Mouse (Mus musculus): ENCODE results near the gene Emc10. TPM values are rescaled to one million over a fixed set of nuclear protein-coding genes. Genes with fewer than 3 reads are reported as not detected.

Emc10 gene
- polyA plus RNA-seq, 1 experiment from 2014 or later = 96.9 TPM

DNA sequence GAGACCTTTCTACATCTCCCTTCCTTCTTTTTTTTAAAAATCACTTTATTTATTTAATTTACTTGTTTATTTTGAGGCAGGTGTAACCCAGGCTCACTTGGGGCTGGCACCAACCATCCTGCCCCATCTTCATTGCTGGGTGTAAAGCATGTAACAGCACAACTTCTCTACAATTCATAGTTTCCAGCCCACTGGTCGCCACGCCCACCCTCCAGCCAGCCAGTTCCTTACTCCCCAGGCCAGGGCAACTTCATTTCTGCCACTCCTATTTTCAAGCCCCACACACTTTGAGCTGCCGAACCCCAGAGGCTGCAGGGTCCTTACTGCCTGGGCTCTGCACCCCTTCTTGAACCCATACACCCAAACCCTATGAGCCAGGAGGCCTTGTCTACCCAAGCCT lies 24.7 kb upstream of the Emc10 start:
- Histone ChIP-seq H3K4me1 (peaks cover 21% of the 10 kb centered on the region), H3K9me3 (no peaks in the 10 kb centered on the region), H3K4me3 (peak overlapping the region; percentile 40; the same call in 1 of the 2 replicates), H3K36me3 (replicated peaks) (no peaks in the 10 kb centered on the region), H3K27me3 (ENCODE audit: poor library complexity, severe bottlenecking) (peaks cover 55% of the 10 kb centered on the region), H3K27ac (no peak overlapping the region)
- DNase-seq (ENCODE audit: extremely low spot score, low spot score) = no peak
- 69% methylated on average over 3 of the region's 3 CpGs for WGBS

DNA sequence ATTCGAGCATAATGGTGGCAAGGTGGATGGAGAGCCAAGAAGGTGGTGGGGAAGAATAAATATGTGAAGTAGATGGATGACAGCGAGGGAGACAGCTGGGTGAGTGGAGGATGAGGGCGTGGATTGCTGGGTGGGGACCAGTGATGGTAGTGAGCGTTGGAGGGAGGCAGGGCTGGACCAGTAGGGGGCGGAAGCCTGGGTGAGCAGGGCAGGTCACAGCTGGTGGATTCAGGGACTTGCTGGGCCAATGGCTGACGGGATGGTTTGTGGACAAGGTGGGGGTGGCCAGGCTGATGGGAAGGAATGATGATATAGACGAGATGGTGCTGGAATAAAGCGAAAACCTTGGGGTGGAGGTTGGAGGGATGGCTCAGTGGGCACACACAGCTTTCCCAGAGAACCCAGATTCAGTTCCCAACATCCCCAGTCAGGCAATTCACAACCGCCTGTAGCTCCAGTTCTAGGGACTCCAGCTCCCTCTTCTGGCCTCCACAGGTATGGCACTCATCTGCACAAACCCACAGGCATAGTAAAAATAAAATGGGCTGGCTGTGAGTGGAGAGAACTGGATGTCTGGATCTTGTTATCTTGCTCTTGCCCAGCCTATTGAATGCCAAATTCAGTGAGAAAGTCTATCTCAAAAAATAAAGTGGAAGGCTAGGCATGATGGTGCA lies 23.0 kb upstream of the Emc10 start:
- Histone ChIP-seq H3K4me3 (no peak overlapping the region), H3K9me3 (no peaks in the 10 kb centered on the region), H3K4me1 (peaks cover 7% of the 10 kb centered on the region), H3K27ac (no peak overlapping the region), H3K27me3 (ENCODE audit: poor library complexity, severe bottlenecking) (peaks cover 39% of the 10 kb centered on the region), H3K36me3 (replicated peaks) (no peaks in the 10 kb centered on the region)
- WGBS = 77% methylated on average over 9 of the region's 9 CpGs
- no peak for DNase-seq (ENCODE audit: extremely low spot score, low spot score)

DNA sequence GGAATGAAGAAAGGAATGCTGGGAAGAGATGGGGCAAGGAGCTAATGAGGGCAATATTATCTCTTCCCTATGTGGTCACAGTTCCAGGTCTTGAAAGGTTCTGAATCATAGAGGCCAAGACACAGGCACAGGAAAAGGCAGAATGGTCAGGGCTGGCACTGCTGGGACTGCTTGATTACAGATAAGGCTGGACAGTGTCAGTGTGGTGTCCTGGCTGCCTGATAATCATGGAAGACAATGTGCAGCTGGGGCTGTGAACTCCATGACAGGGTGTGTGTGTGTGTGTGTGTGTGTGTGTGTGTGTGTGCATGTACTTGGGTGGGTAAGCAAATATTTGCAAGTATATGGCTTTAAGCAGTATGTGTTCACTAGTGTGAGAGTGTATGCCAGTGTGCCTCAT lies 11.2 kb upstream of the Emc10 start:
- no peak overlapping the region for H3K4me3 ChIP-seq
- H3K4me1 ChIP-seq = no peaks in the 10 kb centered on the region

DNA sequence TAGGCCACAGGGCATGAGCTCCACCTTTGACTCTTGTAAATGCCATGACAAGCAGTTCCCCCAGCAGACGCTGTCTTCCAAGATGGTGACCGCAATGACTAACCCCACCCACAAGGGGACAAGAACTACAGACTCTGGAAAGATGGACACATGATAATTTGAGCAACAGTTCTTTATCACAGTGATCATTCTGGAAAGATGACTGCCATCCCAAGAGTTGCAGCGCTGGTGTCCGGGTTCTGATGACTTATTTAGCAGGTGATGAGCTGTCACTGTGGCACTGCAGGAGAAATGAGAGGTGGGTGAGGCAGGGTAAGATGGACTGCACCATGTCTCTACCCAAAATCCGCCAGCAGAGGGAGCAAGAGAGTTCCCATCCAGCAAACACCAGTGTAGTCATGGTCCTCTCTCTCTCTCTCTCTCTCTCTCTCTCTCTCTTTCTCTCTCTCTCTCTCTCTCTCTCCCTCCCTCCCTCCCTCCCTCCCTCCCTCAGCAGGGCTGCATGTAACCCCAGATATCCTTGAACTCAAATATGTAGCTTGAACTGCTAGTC lies 5.3 kb upstream of the Emc10 start:
- peak; percentile 70 for DNase-seq (ENCODE audit: extremely low spot score, low spot score)
- no peaks in the 10 kb centered on the region for H3K9me3 ChIP-seq
- H3K27me3 ChIP-seq (ENCODE audit: poor library complexity, severe bottlenecking) = peaks cover 19% of the 10 kb centered on the region; the same call in 1 of the 2 replicates
- H3K4me3 ChIP-seq = no peak overlapping the region
- H3K36me3 ChIP-seq (replicated peaks) = 0 out of 2 replicates have a peak, but pooled peaks cover 4% of the 10 kb centered on the region
- H3K4me1 ChIP-seq = peaks cover 10% of the 10 kb centered on the region
- 39% methylated on average over 5 of the region's 5 CpGs for WGBS
- no peak overlapping the region for H3K27ac ChIP-seq

More for the DNA sequence above, 11.2 kb upstream of the Emc10 start:
- Histone ChIP-seq H3K36me3 (replicated peaks) (no peaks in the 10 kb centered on the region), H3K27me3 (ENCODE audit: poor library complexity, severe bottlenecking) (peaks cover 24% of the 10 kb centered on the region; the same call in 1 of the 2 replicates), H3K9me3 (peaks cover 3% of the 10 kb centered on the region; the same call in 1 of the 2 replicates), H3K27ac (no peak overlapping the region)
- no peak for DNase-seq (ENCODE audit: extremely low spot score, low spot score)

DNA sequence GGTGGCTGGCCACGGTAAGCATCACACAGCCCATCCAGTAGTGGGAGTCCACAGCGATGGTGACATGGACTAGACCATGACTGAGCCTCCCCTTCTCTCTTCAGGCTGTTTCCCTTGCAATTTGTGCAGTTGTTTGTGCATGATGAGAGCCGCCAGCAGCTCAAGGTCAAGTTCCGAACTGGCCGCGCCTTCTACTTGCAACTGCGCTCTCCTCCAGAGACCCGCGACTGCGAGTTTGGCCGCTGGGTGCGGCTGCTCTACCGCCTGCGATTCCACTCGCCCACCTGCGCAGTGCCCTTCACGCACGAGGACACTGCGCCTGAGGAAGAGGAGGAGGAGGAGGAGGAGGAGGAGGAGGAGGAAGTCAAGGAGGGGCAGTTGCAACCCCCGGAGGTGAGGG lies 3.7 kb upstream of the Emc10 start:
- WGBS = 63% methylated on average over 20 of the region's 20 CpGs
- Histone ChIP-seq H3K9me3 (no peaks in the 10 kb centered on the region), H3K27me3 (ENCODE audit: poor library complexity, severe bottlenecking) (peaks cover 19% of the 10 kb centered on the region; the same call in 1 of the 2 replicates), H3K36me3 (replicated peaks) (0 out of 2 replicates have a peak, but pooled peaks cover 4% of the 10 kb centered on the region), H3K27ac (no peak overlapping the region), H3K4me3 (no peak overlapping the region), H3K4me1 (peaks cover 20% of the 10 kb centered on the region)
- no peak for DNase-seq (ENCODE audit: extremely low spot score, low spot score)

DNA sequence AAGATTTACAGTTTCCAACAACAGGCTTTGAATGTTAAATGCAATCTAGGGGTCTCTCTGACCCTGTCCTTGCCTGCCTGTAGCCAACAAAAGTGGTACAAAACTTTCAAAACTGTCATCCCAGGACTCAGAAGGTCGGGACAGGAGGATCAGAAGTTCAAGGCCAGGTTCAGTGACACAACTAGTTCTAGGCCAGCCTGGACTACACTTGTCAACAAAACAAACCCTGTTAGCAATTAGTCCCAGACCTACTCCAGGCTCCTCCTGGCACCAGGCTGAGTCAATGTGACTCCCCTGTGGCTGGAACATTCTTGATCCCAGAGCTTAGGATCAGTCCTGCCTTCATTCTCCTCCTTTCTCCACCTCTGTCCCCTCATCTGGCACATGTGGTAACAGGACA lies 2.6 kb upstream of the Emc10 start:
- DNase-seq (ENCODE audit: extremely low spot score, low spot score) = no peak
- 74% methylated on average over 1 of the region's 1 CpGs for WGBS
- no peaks in the 10 kb centered on the region for H3K9me3 ChIP-seq
- H3K27ac ChIP-seq = no peak overlapping the region
- no peak overlapping the region for H3K4me3 ChIP-seq
- peaks cover 19% of the 10 kb centered on the region; the same call in 1 of the 2 replicates for H3K27me3 ChIP-seq (ENCODE audit: poor library complexity, severe bottlenecking)
- H3K36me3 ChIP-seq (replicated peaks) = peaks cover 13% of the 10 kb centered on the region
- peaks cover 26% of the 10 kb centered on the region for H3K4me1 ChIP-seq

DNA sequence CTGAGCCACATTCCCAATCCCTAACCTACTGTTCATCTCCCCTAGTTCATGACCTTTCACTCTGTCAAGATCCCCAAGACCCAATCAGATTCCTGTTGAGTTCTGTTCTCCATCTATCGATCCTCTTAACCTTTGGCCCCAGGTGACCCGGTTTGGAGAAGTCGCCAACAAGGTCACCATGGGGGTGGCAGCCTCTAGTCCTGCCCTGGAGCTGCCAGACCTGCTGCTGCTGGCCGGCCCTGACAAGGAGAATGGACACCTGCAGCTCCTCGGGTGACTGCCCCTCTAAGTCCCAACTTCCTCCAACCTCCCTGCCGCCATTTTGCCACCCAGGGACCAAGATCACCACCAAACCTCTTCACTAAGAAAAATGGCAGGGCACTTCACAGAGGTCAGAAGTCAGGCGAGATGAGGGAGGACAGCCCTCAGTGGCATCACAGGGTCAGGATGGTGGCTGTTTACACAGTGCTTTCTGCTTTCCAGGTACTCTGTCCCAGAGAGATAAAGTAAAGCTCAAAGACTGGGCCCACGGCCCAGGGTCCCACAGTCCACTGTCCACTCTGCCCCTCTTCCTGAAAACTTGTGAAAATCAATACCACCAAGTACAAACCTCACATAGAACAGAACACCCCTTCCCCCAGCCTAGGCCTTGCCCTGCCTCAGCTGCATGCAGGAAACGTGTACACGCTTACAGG lies 1.2 kb upstream of the Emc10 start:
- Histone ChIP-seq H3K27ac (peak overlapping the region; percentile 98), H3K9me3 (no peaks in the 10 kb centered on the region), H3K27me3 (ENCODE audit: poor library complexity, severe bottlenecking) (peaks cover 19% of the 10 kb centered on the region; the same call in 1 of the 2 replicates), H3K4me1 (peaks cover 26% of the 10 kb centered on the region), H3K36me3 (replicated peaks) (peaks cover 27% of the 10 kb centered on the region), H3K4me3 (peak overlapping the region; percentile 76)
- DNase-seq (ENCODE audit: extremely low spot score, low spot score) = no peak
- 85% methylated on average over 10 of the region's 10 CpGs for WGBS

DNA sequence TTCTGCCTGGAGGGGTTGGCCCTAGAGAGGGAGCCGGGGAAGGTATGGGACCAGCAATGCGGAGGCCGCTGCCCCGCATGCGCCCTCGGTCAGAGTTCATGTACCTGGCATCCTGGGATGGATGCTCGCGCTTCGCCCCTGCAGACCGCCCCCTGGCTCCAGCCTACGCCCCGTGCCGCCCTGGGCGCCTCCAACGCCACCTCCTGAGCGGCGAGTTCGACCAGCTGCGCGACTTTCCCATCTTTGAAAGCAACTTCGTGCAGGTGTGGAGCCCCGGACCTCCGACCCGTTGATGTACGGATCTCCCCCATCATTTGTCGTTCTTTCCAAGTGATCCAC lies 411 bp upstream of the Emc10 start:
- Histone ChIP-seq H3K36me3 (replicated peaks) (peaks cover 35% of the 10 kb centered on the region), H3K9me3 (no peaks in the 10 kb centered on the region), H3K27ac (peak overlapping the region; percentile 98), H3K27me3 (ENCODE audit: poor library complexity, severe bottlenecking) (peaks cover 19% of the 10 kb centered on the region; the same call in 1 of the 2 replicates), H3K4me3 (peak overlapping the region; percentile 76), H3K4me1 (peaks cover 26% of the 10 kb centered on the region)
- no peak for DNase-seq (ENCODE audit: extremely low spot score, low spot score)
- WGBS = under 1% methylated on average over 26 of the region's 26 CpGs

DNA sequence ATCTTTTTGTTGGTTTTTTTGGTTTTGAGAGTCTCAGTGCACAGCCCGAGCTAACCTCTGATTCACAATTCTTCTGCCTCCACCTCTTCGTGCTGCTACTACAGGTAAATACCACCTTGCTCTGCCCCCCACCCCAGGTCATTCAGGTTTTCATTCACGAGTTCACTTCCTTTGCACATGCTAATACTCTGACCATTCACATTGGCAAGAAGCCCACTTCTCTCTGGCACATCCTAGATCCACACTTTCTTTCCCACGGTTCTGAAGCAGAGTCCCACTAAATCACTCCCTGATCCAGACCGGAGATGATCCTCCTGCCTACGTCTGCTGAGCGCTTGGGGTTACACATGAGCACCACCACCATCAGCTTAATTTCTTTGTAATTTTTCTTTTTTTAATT lies 1.2 kb downstream of the Emc10 start:
- Histone ChIP-seq H3K27me3 (ENCODE audit: poor library complexity, severe bottlenecking) (peaks cover 12% of the 10 kb centered on the region; the same call in 1 of the 2 replicates), H3K27ac (peak overlapping the region; percentile 98), H3K36me3 (replicated peaks) (peaks cover 51% of the 10 kb centered on the region), H3K4me3 (peak overlapping the region; percentile 76), H3K4me1 (peaks cover 26% of the 10 kb centered on the region), H3K9me3 (no peaks in the 10 kb centered on the region)
- WGBS = 89% methylated on average over 7 of the region's 7 CpGs
- DNase-seq (ENCODE audit: extremely low spot score, low spot score) = no peak

DNA sequence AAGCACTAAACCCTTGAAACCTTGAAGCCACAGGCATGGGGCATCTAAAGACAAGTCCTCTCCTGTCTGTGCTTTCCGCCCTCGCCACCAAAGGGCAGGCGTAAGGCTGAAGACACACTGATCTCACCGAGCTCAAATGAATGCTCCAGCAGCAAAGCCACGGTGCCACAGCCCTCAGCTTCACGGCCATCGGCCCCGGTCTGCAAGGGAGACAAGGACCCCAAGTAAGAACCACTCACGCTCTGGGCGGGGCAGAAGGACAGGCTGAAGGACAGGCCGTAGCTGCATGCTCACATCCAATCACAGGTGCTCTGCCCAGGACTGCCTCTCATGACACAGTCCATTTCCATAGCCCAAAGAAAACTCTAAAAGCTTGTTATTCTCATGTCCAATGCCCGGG lies 1.6 kb downstream of the Emc10 start:
- Histone ChIP-seq H3K4me1 (peaks cover 26% of the 10 kb centered on the region), H3K9me3 (no peaks in the 10 kb centered on the region), H3K4me3 (peak overlapping the region; percentile 76; the same call in 1 of the 2 replicates), H3K27me3 (ENCODE audit: poor library complexity, severe bottlenecking) (peaks cover 9% of the 10 kb centered on the region; the same call in 1 of the 2 replicates), H3K36me3 (replicated peaks) (peaks cover 55% of the 10 kb centered on the region), H3K27ac (no peak overlapping the region)
- no peak for DNase-seq (ENCODE audit: extremely low spot score, low spot score)
- 96% methylated on average over 12 of the region's 12 CpGs for WGBS

DNA sequence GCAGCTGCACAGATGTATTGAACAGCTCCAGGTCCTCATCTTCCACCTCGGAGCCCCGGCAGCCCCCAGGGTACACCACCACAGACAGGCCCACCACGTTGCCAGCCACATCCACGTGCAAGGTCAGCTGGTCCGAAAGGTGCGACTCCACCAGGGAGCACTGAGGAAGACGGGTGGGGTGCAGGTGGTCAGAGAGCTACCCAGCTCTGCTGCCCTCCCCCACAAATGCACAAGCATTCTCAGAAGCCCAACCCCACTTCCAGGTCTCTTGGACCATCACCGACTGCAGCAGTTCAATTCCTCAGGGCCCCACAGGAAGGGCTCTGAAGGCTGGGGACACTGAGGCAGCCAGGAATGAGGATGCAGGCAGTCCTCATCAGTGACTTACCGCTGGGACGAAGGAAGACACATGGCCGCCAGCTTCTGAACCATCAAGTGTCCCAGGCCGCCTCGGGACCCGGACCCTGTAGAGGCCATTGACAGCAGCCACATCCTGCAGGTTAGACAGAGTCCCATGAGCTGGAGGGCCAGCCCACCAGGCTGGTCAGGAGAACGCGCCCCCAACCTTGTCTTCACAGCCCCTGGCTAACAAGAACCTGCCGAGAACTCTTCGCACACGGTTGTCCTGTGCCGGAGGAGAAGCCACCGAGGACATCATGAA lies 4.0 kb downstream of the Emc10 start:
- Histone ChIP-seq H3K9me3 (no peaks in the 10 kb centered on the region), H3K36me3 (replicated peaks) (peaks cover 66% of the 10 kb centered on the region), H3K4me1 (peaks cover 22% of the 10 kb centered on the region), H3K27ac (no peak overlapping the region), H3K4me3 (no peak overlapping the region), H3K27me3 (ENCODE audit: poor library complexity, severe bottlenecking) (no peaks in the 10 kb centered on the region)
- DNase-seq (ENCODE audit: extremely low spot score, low spot score) = no peak
- 92% methylated on average over 21 of the region's 21 CpGs for WGBS

DNA sequence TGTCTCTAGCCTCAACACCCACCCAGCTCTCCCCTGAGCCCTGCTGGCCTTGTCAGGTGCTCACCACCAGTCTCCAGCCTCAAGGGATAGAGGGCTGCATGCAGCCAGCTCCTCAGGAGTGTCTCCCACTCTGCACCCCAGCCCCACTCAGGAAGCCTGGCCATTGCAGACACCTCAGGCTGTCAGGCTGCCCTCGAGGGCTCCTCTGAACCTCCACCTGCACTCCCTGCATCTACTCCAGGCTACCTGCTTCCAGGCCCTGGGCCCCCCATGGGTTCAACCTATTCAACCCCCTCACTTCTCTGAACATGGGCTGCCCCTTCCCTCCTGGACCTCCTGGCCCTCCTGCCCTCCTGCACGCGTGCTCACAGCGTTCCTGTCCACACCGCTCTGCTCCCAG lies 4.9 kb downstream of the Emc10 start:
- no peaks in the 10 kb centered on the region for H3K27me3 ChIP-seq (ENCODE audit: poor library complexity, severe bottlenecking)
- H3K4me3 ChIP-seq = no peak overlapping the region
- H3K27ac ChIP-seq = no peak overlapping the region
- DNase-seq (ENCODE audit: extremely low spot score, low spot score) = no peak
- peaks cover 66% of the 10 kb centered on the region for H3K36me3 ChIP-seq (replicated peaks)
- peaks cover 24% of the 10 kb centered on the region for H3K4me1 ChIP-seq
- WGBS = 96% methylated on average over 5 of the region's 5 CpGs
- no peaks in the 10 kb centered on the region for H3K9me3 ChIP-seq

Data from forebrain, embryonic 10.5 days (tissue).